Mouse (Mus musculus): ENCODE measurements at regions not wholly inside any gene's neighbourhood (a gene's known extent, or its start where the extent isn't known, plus 50 kb on each side); places are given as distances from the start of the nearest gene placed in this dataset.

DNA sequence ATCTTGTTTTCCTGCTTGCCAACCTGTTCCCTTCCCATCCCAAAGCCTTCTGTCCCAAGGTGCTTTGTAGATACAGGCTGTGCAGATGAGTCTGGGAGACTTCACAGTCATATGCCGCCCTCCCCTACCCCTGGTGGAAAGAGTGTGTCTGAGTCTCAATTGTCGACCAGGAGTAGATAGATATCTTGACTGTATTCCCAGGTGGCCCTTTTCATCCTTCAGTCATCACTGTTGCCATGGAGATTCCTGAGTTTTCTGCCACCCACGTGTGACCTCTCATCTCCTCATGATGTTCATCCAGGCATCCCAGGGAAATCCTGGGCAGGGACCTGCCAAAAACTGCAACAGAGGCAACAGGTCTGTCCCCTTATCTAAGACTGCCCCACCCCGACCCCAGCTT is 128.1 kb upstream of the Adamts18 start:
- TF ChIP-seq CTCF (IDR thresholded peaks at IDR 0.05; ENCODE audit: low read depth, low read length) (no peak), TAL1 (conservative IDR thresholded peaks at IDR 0.05; ENCODE audit: low read depth, low read length) (no peak), GATA1 (IDR thresholded peaks at IDR 0.05; ENCODE audit: borderline replicate concordance, low read length) (no peak)

All from G1E (cell line).